In the genomic region with DNA sequence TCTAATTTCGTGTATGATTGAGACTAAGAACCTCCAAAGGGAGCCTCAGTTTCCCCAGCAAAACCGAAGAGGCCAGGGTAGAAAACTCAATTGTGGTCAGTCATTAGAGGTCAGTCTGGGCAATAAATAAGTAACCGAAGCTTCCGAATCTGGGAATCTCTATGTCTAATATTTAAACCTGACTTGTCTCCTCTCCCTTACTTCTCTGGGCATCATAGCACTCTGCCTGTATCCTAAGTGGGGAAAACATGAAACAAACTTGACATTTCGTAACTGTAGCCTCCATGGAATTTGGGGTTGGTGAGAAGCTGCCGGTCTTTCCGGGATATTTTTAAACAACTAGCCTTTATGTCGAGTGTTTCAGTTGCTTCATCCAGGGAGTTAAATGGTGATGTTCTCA, we compare ENCODE assay signal across 8 mouse cellular contexts. TPM values are rescaled to one million over a fixed set of nuclear protein-coding genes. Genes with fewer than 3 reads are reported as not detected.
DNase-seq lines count a peak whose midpoint lies in the region; ATAC-seq and TF ChIP-seq lines count a peak whose summit lies in the region.
"Had no signal": no experiment of that assay in that cellular context is flagged by ENCODE, and none has a peak within 500 bp of the region (broad histone marks: within the 10 kb centered on the region; RNA-seq: fewer than 3 reads in every experiment).

No protein-coding gene starts in this region.

- DNase-seq in kidney, adult 2 months: peak; percentile 75
- no peak for DNase-seq in kidney, postnatal 10 days
- DNase-seq in NIH3T3 (ENCODE audit: low read depth): peak; percentile 77
- no peak for DNase-seq in urinary bladder, postnatal 36 days (ENCODE audit: low spot score in 2 of 2)
- no peak for DNase-seq in cerebellum, adult 9-10 months
- DNase-seq: cerebellum, postnatal 14 days had no signal

- no peaks in the 10 kb centered on the region for H3K27me3 ChIP-seq in kidney, adult 2 months (replicated peaks; ENCODE audit: control insufficient read depth, insufficient read depth, low read length)
- H3K27me3 ChIP-seq in embryonic facial prominence, embryonic 15.5 days: no peaks in the 10 kb centered on the region
- no peaks in the 10 kb centered on the region for H3K27me3 ChIP-seq in liver, embryonic 16.5 days (ENCODE audit: control insufficient read depth, insufficient read depth, low read depth, low read length)

- TF ChIP-seq CTCF in kidney, adult 2 months (conservative IDR thresholded peaks at IDR 0.05; ENCODE audit: insufficient read depth, insufficient read length, low read depth, low read length): no peak

- no peaks in the 10 kb centered on the region for H3K36me3 ChIP-seq in kidney, adult 2 months (ENCODE audit: control insufficient read depth, insufficient read depth, low read length)
- no peaks in the 10 kb centered on the region for H3K36me3 ChIP-seq in embryonic facial prominence, embryonic 15.5 days
- H3K36me3 ChIP-seq in liver, embryonic 16.5 days (ENCODE audit: control insufficient read depth, insufficient read depth): no peaks in the 10 kb centered on the region

- H3K4me1 ChIP-seq in kidney, adult 2 months (ENCODE audit: control insufficient read depth, insufficient read depth, low read length): peaks cover 30% of the 10 kb centered on the region
- H3K4me1 ChIP-seq in embryonic facial prominence, embryonic 15.5 days: 0 out of 2 replicates have a peak, but pooled peaks cover 5% of the 10 kb centered on the region
- H3K4me1 ChIP-seq in liver, embryonic 16.5 days (ENCODE audit: control insufficient read depth, low read depth, low read length): no peaks in the 10 kb centered on the region; the same call in 1 of the 2 replicates

- no peaks in the 10 kb centered on the region for H3K9me3 ChIP-seq in embryonic facial prominence, embryonic 15.5 days (replicated peaks)
- no peaks in the 10 kb centered on the region for H3K9me3 ChIP-seq in liver, embryonic 16.5 days (replicated peaks; ENCODE audit: control insufficient read depth, low read length)

- H3K27ac ChIP-seq in kidney, adult 2 months (ENCODE audit: insufficient read depth, low read depth, low read length): peak overlapping the region; percentile 89
- H3K27ac ChIP-seq in embryonic facial prominence, embryonic 15.5 days (replicated peaks): peak overlapping the region; percentile 65; the same call in 1 of the 2 replicates
- H3K27ac ChIP-seq in liver, embryonic 16.5 days (ENCODE audit: low read length): peak overlapping the region; percentile 68

- H3K4me2 ChIP-seq in embryonic facial prominence, embryonic 15.5 days (replicated peaks): peak overlapping the region; percentile 49
- peak overlapping the region; percentile 41; the same call in 1 of the 2 replicates for H3K4me2 ChIP-seq in liver, embryonic 16.5 days (ENCODE audit: low read depth, low read length)

- no peak overlapping the region for H3K9ac ChIP-seq in embryonic facial prominence, embryonic 15.5 days
- H3K9ac ChIP-seq in liver, embryonic 16.5 days (ENCODE audit: low read depth, low read length): no peak overlapping the region

- H3K4me3 ChIP-seq in kidney, adult 2 months (ENCODE audit: insufficient read depth, low read depth, low read length): no peak overlapping the region
- peak overlapping the region; percentile 37; the same call in 1 of the 2 replicates for H3K4me3 ChIP-seq in embryonic facial prominence, embryonic 15.5 days (replicated peaks)
- H3K4me3 ChIP-seq in liver, embryonic 16.5 days (ENCODE audit: low read depth, low read length): no peak overlapping the region

- TF ChIP-seq POLR2A in kidney, adult 2 months (IDR thresholded peaks at IDR 0.05; ENCODE audit: low read depth, low read length): no peak

- ATAC-seq in embryonic facial prominence, embryonic 15.5 days (ENCODE audit: insufficient number of reproducible peaks, low FRiP score, low TSS enrichment, low read depth): no peak
- no peak for ATAC-seq in liver, embryonic 16.5 days (ENCODE audit: low read depth)

- WGBS in kidney, adult 2 months: 35% methylated on average over 8 of the region's 8 CpGs
- 66% methylated on average over 8 of the region's 8 CpGs for WGBS in embryonic facial prominence, embryonic 15.5 days
- 54% methylated on average over 8 of the region's 8 CpGs for WGBS in liver, embryonic 16.5 days (ENCODE audit: insufficient replicate concordance)

RNA-seq across cellular contexts. Expression of a gene that starts 0.3 kb away (rescaled TPM):
- 8.4 and 9.2 TPM in 2 replicates for polyA plus RNA-seq in kidney, adult 2 months (2012; rRNA removed)
- polyA plus RNA-seq in embryonic facial prominence, embryonic 15.5 days (2015; fragmentation: Nextera tagmentation; extraction: Ambion mirVana): 4.4 and 6.0 TPM in 2 replicates
- polyA plus RNA-seq in liver, embryonic 16.5 days (2015; fragmentation: Nextera tagmentation; extraction: Ambion mirVana): 2.2 and 3.1 TPM in 2 replicates

Comparison
In these comparisons a context has a peak if more than half of its experiments do, and no peak if none do; other contexts are left out.
1. DNase-seq: peak in kidney, adult 2 months (single experiment) and NIH3T3 (single experiment); none in kidney, postnatal 10 days (single experiment), urinary bladder, postnatal 36 days (0 of 2) and cerebellum, adult 9-10 months (single experiment).
2. Peak in every context shown above with its lines, with median percentiles within 50 percentile points of each other: H3K27ac ChIP-seq.